Mouse (Mus musculus) adrenal gland, adult 2 months (tissue): ENCODE measurements around the gene Trarg1. TPM values are rescaled to one million over a fixed set of nuclear protein-coding genes. Genes with fewer than 3 reads are reported as not detected.

Experiments
- polyA plus RNA-seq: library from polyadenylated mRNA; depleted of rRNA; stranded (reverse); fragments of >200 nt; gene quantifications from 2 replicates; pipeline ENCODE4 v1.2.3, GENCODE M21; 2012; rRNA removed
- total RNA-seq, 2 experiments: library from RNA; stranded (reverse); gene quantifications; 2 replicates each; pipeline ENCODE4 v1.2.3; 2021

The Trarg1 gene
- total and polyA plus RNA-seq, 3 experiments: 15.9 to 67.3 (median 30.0) TPM

Other genes with a start within 250 kb of the Trarg1 start
- 10 to 100 TPM; 46.2 to 76.2 TPM for gene Abr, start 57.5 kb upstream of the Trarg1 start, total RNA-seq
- gene Abr, start 57.5 kb upstream of the Trarg1 start, polyA plus RNA-seq: 47.7 and 49.6 TPM in 2 replicates
- gene Bhlha9, start 7.3 kb upstream of the Trarg1 start, total RNA-seq: not detected
- 0.21 TPM in 1 of 2 replicates, not detected in the other for gene Bhlha9, start 7.3 kb upstream of the Trarg1 start, polyA plus RNA-seq
- 10 to 100 TPM; 64.1 to 99.6 TPM for gene Gosr1, start 83.8 kb downstream of the Trarg1 start, total RNA-seq
- 14.4 and 18.4 TPM in 2 replicates for gene Gosr1, start 83.8 kb downstream of the Trarg1 start, polyA plus RNA-seq
- 10 to 100 TPM; 34.0 to 37.4 TPM for gene Cpd, start 167.2 kb downstream of the Trarg1 start, total RNA-seq
- 14.1 and 15.1 TPM in 2 replicates for gene Cpd, start 167.2 kb downstream of the Trarg1 start, polyA plus RNA-seq
- under 1 TPM; 0.41 to 0.63 TPM for gene Tmigd1, start 222.4 kb downstream of the Trarg1 start, total RNA-seq
- not detected in 2 replicates for gene Tmigd1, start 222.4 kb downstream of the Trarg1 start, polyA plus RNA-seq
- gene Blmh, start 245.0 kb downstream of the Trarg1 start, total RNA-seq: 10 to 100 TPM; 40.5 to 58.2 TPM
- 3.4 and 3.8 TPM in 2 replicates for gene Blmh, start 245.0 kb downstream of the Trarg1 start, polyA plus RNA-seq